Mouse (Mus musculus) layer of hippocampus, adult 9-11 months (tissue): ENCODE measurements around the gene Xpot.

ENCODE experiments used
- DNase-seq: peaks from one replicate; pipeline ENCODE4 v3.0.0; 2022

The Xpot gene

GRCm38 (mm10) chr10:121615935-121616334 lies 10.2 kb downstream of the Xpot start:
- DNase-seq = no peak

- DNase-seq = no peak
Measured at GRCm38 (mm10) chr10:121615146-121615870, 10.8 kb downstream of the Xpot start.

GRCm38 (mm10) chr10:121613570-121613969 lies 12.6 kb downstream of the Xpot start:
- no peak for DNase-seq

- DNase-seq = no peak
Measured at GRCm38 (mm10) chr10:121612448-121612847, 13.7 kb downstream of the Xpot start.

GRCm38 (mm10) chr10:121611587-121611986 lies 14.5 kb downstream of the Xpot start:
- DNase-seq = no peak

GRCm38 (mm10) chr10:121608177-121608576 lies 18.0 kb downstream of the Xpot start:
- no peak for DNase-seq

- DNase-seq = no peak
Measured at GRCm38 (mm10) chr10:121604632-121605344, 21.3 kb downstream of the Xpot start.

- no peak for DNase-seq
Measured at GRCm38 (mm10) chr10:121603556-121603955, 22.6 kb downstream of the Xpot start.

- DNase-seq = no peak
Measured at GRCm38 (mm10) chr10:121601272-121601671, 24.9 kb downstream of the Xpot start.

- DNase-seq = peak; percentile 63
Measured at GRCm38 (mm10) chr10:121596580-121596979, 29.6 kb downstream of the Xpot start.

GRCm38 (mm10) chr10:121591106-121591505 lies 35.0 kb downstream of the Xpot start:
- DNase-seq = peak; percentile 75

GRCm38 (mm10) chr10:121587371-121587840 lies 38.7 kb downstream of the Xpot start:
- no peak for DNase-seq

GRCm38 (mm10) chr10:121586675-121587370 lies 39.3 kb downstream of the Xpot start, which contains the start of gene Tbk1:
TSS of gene Tbk1 (minus strand) at chr10:121586787.
- DNase-seq = peak; percentile 94

GRCm38 (mm10) chr10:121585791-121586642 lies 40.1 kb downstream of the Xpot start:
- no peak for DNase-seq

GRCm38 (mm10) chr10:121585056-121585790 lies 40.9 kb downstream of the Xpot start:
- no peak for DNase-seq

- no peak for DNase-seq
Measured at GRCm38 (mm10) chr10:121584033-121584432, 42.1 kb downstream of the Xpot start.

GRCm38 (mm10) chr10:121583016-121583415 lies 43.1 kb downstream of the Xpot start:
- no peak for DNase-seq

GRCm38 (mm10) chr10:121582287-121582686 lies 43.8 kb downstream of the Xpot start:
- DNase-seq = no peak

GRCm38 (mm10) chr10:121581405-121581804 lies 44.7 kb downstream of the Xpot start:
- no peak for DNase-seq

- no peak for DNase-seq
Measured at GRCm38 (mm10) chr10:121580381-121580780, 45.8 kb downstream of the Xpot start.

- no peak for DNase-seq
Measured at GRCm38 (mm10) chr10:121576372-121576771, 49.8 kb downstream of the Xpot start.
